Mouse (Mus musculus) neutrophil, adult 83 days (primary cell): Measurements from ENCODE around the gene Dbndd2. TPM values are rescaled to one million over a fixed set of nuclear protein-coding genes. Genes with fewer than 3 reads are reported as not detected.

ENCODE experiments used
- total RNA-seq, 2 experiments: library from RNA; stranded (reverse); gene quantifications; one replicate each; pipeline ENCODE4 v1.2.4; 2023

The Dbndd2 gene
- 1 to 10 TPM; 2.1 to 2.7 TPM for total RNA-seq

DNA sequence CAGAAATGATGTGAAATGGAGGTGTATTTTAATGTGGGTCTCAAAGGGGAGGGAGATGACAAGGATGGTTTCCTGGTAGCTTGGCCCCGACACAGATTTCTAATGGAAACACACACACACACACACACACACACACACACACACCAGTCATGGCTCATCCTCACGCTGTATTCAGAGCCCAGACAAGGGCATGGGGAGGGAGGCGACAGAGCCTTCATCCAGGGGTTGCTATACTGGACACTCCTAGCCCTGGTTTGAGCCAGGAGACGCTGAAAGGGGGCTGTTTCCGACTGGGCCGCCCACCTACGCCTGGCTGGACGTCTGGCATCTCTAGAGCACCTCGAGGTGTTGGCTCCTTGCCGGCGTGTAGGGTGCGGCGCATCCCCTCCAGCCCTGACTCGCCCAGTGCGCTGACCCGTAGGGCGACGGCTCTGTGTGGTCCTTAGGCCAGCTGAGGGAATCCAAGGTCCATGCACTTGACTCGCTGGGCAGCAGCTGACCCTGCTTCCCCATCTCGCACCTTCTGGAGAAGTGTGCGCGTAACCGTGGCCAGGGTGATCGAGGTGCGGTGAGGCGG, at the start of gene Dbndd2:
Gene Dbndd2 (plus strand): TSS at position 426 of the 577 bp plus-strand sequence.

DNA sequence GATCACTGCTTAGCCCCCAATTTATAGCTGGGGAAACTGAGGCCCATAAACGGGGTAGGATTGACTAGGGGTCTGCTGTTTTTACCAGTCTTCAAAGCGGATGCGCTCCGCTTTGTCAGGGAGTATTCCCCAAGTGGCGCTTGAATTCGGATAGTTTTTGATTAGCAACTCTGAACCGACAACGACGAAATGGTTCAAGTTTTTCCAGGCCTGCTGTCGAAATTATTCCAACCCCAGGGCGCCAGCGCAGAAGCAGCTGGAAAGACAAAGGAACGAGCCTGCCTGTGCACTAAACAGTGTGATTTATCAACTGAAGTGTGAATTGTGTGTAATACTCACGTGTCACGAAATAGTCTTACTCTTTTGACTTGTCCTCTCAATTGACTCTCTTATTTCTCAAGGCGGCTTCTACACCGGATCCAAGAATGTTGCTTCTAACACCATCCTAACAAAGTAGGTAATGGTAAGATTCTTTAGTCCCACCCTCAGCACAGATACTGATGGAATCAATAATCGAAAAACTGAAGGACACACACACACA, 42.4 kb upstream of the Dbndd2 start, which contains the start of gene Sdc4:
Gene Sdc4 (minus strand): TSS at position 428 of the 541 bp plus-strand sequence.

DNA sequence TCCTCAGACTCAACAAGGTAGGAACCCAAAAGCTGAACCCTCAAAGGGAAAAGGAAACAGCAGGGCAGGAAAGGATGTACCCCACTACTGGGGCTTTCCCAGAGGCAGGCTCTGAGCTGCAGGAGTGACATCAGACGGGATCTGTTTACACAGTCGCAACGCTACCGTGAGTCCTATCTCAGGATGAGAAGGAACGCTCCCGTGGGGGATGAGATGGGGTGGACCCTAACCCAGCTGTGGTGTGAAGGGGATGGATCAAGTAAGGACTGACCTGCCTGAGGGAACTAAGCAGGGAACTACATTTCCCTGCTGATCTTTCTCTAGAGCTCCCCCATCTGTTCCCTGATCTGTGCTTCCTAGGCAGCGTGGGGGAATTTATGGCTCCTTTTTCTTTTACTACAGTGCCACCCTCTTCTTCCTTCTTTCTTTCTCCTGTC, 29.0 kb upstream of the Dbndd2 start, which contains the start of gene Sys1:
Gene Sys1 (plus strand): TSS at position 101 of the 437 bp plus-strand sequence.

DNA sequence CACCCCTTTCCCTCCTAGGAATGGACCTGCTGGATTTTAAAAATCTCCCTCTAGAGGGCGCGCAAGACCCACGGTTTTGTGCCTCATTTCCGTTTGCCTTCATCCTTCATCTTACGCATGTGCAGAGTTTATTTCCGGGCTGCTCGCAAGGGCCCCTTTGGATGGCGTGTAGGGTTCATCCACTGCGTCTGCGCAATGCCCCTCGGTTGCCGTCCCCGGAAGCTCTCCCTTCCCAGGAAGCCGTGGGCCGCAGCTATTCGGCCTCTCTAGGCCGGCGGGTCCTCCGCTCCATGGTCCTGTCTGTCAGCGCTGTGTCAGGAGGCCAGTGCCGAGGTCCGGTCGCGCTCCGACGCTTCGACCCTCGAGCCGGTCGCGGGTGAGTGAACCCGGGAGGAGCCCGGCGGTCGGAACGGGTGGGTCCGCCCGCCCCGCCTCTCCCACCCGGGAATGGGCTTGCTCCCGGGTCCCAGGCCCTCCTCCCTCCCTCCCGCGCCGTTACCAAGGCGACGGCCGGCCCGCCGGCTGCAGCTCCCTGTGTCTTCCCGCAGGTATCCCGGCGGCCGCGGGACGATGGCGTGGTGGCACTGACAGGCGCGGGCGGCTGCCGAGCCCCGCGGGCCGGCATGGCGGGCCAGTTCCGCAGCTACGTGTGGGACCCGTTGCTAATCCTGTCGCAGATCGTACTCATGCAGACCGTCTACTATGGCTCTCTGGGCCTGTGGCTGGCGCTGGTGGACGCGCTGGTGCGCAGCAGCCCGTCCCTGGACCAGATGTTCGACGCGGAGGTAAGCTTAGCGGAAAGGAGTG, 25.0 kb upstream of the Dbndd2 start, which contains the start of gene Gm20458:
Gene Gm20458 (plus strand): TSS at position 223 of the 807 bp plus-strand sequence.

DNA sequence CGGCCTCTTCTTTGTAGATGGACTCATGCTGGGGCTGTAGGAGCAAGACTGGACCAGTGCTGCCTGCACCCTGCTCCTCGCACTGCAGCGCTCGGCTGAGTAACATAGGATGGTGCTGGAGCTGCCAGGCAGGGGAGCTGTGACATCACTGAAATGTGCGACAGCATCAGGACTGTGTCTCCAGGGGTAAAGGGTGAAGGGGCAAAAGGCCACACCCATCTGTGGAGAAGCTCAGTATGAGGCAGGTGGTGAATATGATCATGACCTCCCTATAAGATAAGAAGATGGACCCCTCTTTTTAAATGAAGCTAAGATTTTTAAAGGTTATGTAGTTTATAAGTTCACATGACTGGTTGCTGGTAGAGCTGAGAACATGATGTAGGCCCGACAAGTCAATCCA, 12.3 kb upstream of the Dbndd2 start, which contains the start of gene Trp53tg5:
Gene Trp53tg5 (minus strand): TSS at position 101 of the 400 bp plus-strand sequence.

DNA sequence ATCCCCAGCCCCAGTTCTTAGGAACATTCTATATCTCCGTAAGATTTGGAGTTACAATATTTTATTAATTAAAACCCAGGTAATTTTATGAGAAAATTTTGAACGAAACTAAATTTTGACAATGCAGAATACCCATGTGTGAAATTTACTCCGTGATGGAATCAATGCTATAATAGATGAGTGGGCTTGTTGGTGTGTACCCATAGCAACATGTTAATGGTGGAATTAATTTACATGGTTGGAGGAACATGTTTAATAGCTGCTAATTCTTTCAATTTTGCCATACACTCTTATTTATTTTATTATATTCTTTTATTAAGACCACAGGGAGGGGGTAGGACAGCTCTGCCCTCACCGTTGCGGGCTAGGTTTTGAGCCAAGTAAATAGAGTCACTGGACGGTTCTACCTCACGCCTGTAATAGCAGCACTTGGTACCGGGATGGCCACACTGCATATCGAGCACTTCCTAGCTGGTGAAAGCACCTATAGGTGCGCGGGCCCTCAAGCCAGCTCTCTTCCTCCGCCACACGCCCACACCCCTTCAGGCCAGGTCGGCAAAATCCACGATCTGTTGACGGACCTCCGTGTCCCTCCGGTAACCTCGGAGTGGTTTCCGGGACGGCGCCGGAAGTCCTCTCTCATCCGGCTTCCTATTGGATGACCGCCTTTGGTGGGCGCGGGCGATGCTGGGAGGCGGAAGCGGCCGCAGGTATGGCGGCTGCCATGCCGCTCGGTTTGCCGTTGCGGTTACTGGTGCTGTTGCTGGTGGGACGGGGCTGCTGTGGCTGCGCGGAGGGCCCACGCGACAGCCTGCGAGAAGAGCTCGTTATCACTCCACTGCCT, 11.2 kb downstream of the Dbndd2 start, which contains the start of gene Pigt:
Gene Pigt (plus strand): TSS at position 674 of the 844 bp plus-strand sequence.

Other genes with a start within 250 kb of the Dbndd2 start
- gene Svs2, start 247.6 kb upstream of the Dbndd2 start, total RNA-seq: not detected
- gene Svs3b, start 229.5 kb upstream of the Dbndd2 start, total RNA-seq: not detected
- gene Svs4, start 207.6 kb upstream of the Dbndd2 start, total RNA-seq: not detected
- not detected for gene Svs3a, start 196.8 kb upstream of the Dbndd2 start, total RNA-seq
- gene Svs6, start 169.4 kb upstream of the Dbndd2 start, total RNA-seq: not detected
- gene Svs5, start 153.4 kb upstream of the Dbndd2 start, total RNA-seq: not detected
- gene Slpi, start 97.0 kb upstream of the Dbndd2 start, total RNA-seq: 100 to 1,000 TPM; 492 to 509 TPM
- not detected for gene Rbpjl, start 83.0 kb upstream of the Dbndd2 start, total RNA-seq
- not detected for gene Matn4, start 80.9 kb upstream of the Dbndd2 start, total RNA-seq
- 1 to 10 TPM; 1.3 to 1.4 TPM for gene Sdc4, start 42.2 kb upstream of the Dbndd2 start, total RNA-seq
- gene Sys1, start 29.1 kb upstream of the Dbndd2 start, total RNA-seq: 10 to 100 TPM; 26.3 to 27.8 TPM
- gene Gm20458, start 25.1 kb upstream of the Dbndd2 start, total RNA-seq: 1 to 10 TPM in 1 of 2 experiments, not detected in 1; 1.7 TPM
- gene Trp53tg5, start 12.4 kb upstream of the Dbndd2 start, total RNA-seq: not detected
- 10 to 100 TPM; 51.9 to 55.3 TPM for gene Pigt, start 11.4 kb downstream of the Dbndd2 start, total RNA-seq
- not detected for gene Wfdc2, start 76.3 kb downstream of the Dbndd2 start, total RNA-seq
- not detected for gene Spint3, start 87.4 kb downstream of the Dbndd2 start, total RNA-seq
- gene Wfdc6a, start 99.3 kb downstream of the Dbndd2 start, total RNA-seq: not detected
- gene Eppin, start 107.5 kb downstream of the Dbndd2 start, total RNA-seq: not detected
- not detected for gene Wfdc6b, start 127.4 kb downstream of the Dbndd2 start, total RNA-seq
- gene Wfdc8, start 127.5 kb downstream of the Dbndd2 start, total RNA-seq: not detected
- gene Wfdc16, start 152.7 kb downstream of the Dbndd2 start, total RNA-seq: not detected
- 10 to 100 TPM; 13.6 to 15.0 TPM for gene Wfdc10, start 169.9 kb downstream of the Dbndd2 start, total RNA-seq
- gene Wfdc9, start 170.5 kb downstream of the Dbndd2 start, total RNA-seq: not detected
- not detected for gene Wfdc11, start 188.0 kb downstream of the Dbndd2 start, total RNA-seq
- not detected for gene Wfdc13, start 199.0 kb downstream of the Dbndd2 start, total RNA-seq
- not detected for gene Spint4, start 212.4 kb downstream of the Dbndd2 start, total RNA-seq
- gene Spint5, start 229.2 kb downstream of the Dbndd2 start, total RNA-seq: not detected